Mouse (Mus musculus): Measurements from ENCODE around the gene Lpcat1.

Gene Lpcat1

DNA sequence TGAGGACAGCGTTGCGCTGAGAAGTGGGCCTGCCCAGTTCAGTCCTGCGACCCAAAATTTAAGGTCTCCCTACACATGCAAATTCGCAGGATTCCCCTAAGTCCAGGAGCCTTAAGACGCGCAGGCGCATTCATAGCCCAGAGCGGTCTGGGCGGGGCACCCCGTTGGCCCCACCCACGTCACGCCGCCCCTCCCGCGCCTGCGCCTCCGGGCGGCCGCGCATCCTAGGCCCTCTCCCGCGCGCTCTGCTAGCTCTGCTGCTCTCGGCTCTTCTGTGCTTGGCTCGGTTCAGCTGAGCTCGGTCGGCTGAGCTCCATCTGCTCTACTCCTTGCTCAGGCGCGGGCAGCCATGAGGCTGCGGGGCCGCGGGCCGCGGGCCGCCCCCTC is at the start of gene Lpcat1:
Lpcat1 (plus strand) TSS at position 164 of the 387 bp plus-strand sequence.
- peak; percentile 89 for DNase-seq (ENCODE audit: low spot score)

DNA sequence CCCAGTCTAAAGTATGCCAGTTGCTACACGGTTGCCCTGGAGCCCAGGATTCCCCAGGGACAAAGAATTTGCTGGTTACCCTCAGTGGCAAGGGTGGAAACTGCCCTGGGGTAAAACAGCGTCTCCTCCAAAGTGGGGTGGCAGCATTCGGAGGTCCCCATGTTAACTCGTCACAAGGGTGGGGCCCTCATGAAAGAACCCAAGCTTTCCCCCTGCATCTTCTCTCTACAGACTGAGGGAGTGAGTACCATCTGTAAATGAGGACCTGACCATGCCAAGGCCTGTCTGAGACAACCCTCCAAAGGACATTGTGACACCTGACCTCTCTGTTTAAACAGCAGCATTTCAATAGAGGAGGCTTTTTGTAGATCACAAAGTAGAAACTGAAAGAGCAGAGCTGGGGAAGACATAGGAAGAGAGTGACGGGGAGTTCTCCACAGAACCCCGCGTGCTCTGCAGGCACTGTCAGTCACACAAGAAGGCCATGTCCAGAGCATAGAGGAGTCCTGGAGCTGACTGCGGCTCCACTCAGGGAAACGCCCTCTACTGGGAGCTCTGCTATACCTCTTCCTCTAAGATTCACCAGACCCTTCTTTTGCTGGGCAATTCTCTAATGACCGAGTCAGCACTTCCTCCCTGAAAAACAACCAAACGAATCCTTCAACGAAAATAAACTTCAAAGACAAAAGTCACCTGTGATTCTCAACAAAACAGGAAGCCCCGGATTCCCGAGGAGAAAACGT is 49.3 kb upstream of the Lpcat1 start:
- DNase-seq (ENCODE audit: low spot score): no peak

DNA sequence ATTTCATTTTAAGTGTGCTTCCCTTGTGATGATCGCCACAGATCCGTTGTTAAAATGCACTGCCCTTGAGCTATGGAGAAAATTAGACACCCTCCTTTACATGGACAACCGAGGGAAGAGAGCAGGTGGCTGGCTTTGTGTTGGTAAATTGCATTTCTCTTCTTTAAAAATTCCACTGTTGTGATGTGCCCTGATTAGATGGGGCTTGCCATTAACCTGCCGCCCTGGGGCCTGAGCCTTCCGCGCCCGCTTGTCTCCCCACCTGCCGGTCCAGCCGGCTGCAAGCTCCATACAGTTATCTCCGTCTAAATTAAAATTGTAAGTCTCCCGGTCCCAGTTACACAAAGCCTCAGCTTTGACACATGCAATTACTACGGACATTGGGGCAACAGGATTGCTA is 48.7 kb upstream of the Lpcat1 start:
- no peak for DNase-seq (ENCODE audit: low spot score)

DNA sequence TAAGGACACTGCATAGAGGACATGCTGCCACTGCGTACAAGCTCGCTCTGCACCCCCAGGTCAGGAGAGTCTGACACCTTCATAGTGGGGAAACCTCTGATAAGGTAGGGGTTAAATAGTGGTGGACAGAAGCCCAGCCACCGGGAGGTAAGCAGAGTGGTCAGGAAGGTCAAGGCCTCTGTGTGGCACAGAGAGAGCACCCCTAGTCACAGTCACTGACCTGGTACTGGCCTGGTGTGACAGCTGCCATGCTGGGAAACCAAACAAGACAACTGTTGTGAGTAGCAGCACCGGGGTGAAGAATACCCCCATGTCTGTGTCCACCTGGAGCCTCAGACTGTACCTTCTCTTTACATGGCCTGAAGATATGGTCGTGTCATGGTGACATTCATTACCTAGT is 47.8 kb upstream of the Lpcat1 start:
- DNase-seq (ENCODE audit: low spot score): no peak

DNA sequence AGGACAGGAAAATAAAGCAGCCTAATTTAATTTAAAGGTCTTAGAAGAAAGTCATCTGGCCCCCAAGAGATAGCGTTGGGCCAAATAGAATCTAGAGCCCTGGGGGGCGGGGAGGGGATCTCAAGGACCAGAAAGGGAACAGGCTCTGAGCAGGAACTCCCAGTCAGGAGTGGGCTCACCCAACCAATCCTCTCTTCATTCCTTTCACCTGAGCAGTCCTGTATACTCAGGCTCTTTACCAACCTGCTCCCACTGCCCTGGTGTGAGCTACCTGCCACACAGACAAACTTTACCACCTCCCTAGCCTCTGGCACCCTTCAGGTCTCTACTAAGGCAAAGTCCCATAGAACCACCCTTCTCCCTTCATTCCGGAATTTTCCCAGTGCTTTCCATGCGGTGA is 44.0 kb upstream of the Lpcat1 start:
- DNase-seq (ENCODE audit: low spot score): no peak

DNA sequence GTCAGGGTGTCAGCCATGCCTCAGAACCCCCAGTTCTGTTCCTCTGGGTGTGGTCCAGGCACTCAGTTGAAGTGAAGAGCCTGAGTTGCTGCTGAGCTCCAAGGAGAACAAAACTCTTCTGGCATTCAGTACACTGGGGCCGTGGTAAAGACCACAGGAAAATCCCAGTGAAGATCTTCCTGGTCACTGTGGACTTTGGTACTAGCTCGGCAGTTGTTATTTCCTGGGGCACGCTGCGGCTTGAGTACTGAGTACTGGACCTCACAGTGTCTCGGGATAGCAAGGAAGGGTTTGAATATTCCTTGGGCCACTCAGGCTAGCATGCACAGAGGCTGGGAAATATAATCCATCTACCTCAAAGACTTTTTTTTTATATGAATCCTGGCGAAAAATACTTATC is 42.0 kb upstream of the Lpcat1 start:
- no peak for DNase-seq (ENCODE audit: low spot score)

DNA sequence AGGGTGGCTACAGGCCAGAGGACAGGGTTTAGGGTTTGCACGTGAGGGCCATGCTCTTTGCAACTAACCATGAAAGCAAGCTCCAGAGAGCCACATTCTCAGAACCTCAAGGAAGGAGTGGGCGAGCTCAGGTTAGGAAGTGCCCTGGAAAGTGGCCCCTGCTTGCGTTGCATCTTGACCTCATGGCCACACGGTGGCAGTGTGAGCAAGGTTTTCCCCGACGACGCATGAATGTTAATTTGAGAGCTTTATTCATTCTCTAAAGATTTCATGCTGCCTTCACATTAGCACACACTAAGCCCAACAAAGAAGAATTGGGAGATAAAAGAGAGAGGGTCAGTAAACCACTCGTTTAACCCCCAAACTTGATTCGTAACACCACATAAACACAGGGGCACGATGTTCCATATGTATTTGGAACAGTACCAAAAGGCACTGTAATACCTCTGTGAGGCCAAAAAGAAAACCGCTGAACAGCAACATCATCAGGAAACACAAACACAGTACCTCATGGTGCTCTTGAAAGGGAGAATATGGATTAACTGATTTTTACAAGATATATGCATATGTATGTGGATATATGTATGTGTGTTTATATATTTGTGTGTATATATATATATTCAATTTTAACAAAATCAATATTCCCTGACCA is 41.0 kb upstream of the Lpcat1 start:
- DNase-seq (ENCODE audit: low spot score): peak; percentile 61

DNA sequence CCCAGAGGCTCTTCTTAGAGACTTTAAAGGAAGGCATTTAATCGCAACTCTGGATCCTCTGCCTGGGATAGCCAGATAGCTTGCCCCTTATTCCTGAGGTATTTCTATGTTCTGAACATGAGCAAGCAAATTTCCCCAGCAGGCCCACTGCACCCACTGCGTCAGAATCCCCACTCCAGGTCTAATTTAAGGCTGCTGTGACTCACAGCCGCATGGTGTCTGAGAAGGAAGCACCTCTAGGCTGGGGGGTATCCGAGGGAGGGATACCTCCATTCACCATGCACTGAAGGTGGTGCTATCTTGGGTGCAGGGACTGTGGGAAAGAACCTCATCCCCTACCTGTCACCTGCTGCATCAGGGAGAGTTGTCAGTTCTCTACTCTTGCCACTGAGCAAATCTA is 40.4 kb upstream of the Lpcat1 start:
- no peak for DNase-seq (ENCODE audit: low spot score)

DNA sequence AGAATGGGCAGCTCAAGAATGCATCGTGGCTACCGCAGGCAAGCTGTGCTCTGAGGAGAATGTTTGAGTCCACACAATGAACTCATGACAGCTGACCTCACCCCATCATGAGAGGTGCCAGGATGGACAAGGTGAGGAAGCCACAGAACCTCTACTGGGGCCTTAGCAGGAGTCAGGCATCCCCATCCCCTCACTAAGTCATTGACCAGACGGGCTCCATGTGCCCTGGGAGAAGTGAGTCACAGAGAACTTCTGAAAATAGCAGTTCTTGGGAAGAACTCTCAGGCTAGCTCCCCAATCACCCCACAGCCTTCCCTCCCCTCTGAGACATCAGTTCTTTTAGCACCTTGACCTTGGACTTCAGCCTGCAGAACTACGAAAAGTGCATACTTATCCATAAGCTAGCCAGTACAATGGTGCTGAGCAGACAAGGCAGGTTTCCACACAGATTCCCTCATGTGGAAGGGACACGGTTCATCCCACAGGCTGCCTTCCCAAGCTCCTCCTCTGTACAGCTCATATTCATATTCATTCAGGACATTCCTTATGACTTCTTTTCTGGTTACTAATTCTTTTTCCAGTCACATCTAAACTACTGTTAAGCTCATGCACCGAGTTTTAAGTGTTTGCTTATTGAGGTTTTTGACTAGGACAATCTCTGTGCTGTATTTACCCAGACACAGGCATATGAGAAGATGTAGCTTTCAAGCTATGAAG is 37.2 kb upstream of the Lpcat1 start:
- DNase-seq (ENCODE audit: low spot score): no peak

DNA sequence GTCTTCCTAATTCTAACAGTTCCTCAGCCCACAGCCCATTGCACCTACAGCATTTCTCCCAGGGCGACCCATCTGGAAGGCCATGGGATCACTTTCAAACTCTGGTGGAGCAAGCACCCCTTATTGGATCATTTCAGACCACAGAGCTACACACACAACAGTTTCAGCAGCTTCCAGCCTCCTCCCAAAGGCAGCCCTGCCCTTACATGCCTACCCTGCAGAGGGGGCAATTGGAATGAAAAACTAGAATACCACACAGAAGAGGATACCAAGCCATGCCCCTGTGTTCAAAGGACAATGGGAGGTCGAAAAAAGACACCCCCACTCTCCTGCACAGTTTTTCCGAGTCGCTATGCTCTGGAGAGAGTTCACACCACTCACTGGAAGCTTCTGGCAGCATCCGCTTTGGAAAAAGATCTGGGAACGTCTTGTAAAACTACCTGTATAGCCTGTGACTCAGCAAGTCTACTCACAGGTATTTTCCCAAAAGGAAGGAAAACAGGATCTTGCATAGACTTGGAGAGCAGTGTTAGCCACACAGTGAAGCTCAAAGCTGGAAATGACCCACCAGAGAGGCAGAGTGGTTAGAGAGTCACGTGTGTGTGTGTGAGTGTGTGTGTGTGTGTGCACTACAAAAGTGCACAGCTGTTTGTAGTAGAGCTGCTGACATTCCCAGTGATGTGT is 34.4 kb upstream of the Lpcat1 start:
- no peak for DNase-seq (ENCODE audit: low spot score)

DNA sequence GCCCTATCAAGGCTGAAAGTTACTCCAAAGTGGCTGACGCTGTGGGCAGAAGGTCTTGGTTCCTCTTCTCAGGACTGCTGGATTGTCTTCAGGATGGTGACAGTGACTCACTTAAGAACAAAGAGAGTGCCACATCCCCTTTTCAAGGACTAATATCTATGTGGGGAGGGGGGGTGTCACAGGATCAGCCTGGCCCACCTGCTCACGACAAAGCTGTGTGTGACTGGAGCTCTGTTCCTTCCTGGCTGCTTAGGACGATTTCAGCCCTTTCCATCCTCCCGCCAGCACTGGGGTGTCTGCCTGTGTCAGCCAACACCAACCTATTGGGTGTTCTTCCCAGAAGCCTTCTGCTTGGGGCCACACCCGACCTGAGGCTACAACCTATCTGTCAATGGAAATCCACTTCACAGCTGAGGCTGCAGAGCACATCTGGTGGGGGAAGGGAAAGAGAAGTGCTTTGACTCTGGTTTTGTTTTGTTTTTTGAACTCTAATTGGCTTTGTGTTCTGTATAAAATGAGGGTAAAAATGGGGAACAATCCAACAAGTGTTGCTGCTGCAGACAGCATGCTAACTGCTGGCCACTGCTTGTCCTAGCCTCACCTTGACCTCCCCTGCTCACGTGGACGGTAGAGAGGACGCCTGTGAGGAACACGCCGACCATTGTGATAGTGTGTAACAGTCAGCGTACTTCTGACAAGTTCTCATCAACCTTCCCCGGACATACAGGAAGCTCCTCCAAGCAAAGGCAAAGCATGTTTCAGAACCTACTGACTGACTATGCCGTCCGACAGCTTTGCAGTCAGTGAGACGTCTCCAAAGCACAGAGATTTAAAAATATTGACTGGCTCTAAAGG is 33.1 kb upstream of the Lpcat1 start:
- DNase-seq (ENCODE audit: low spot score): no peak

DNA sequence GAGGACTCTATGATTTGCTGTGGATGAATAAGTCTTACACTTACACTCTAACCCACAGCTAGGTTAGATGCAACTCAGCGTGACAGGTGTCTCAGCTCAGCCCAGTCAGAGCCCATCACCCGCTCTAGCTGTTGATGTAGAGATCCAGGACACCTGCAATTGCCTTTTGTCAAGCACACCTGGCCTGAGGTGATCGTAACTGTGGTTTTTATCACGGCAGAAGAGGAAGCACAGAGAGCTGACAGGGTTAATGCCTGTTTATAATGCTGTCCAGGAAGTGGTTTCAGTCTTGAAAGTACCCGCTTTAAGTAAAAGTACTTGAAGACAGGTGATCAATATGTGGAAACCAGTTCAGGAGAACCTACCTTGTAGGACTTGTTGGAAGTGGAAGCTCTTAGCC is 32.3 kb upstream of the Lpcat1 start:
- DNase-seq (ENCODE audit: low spot score): no peak

DNA sequence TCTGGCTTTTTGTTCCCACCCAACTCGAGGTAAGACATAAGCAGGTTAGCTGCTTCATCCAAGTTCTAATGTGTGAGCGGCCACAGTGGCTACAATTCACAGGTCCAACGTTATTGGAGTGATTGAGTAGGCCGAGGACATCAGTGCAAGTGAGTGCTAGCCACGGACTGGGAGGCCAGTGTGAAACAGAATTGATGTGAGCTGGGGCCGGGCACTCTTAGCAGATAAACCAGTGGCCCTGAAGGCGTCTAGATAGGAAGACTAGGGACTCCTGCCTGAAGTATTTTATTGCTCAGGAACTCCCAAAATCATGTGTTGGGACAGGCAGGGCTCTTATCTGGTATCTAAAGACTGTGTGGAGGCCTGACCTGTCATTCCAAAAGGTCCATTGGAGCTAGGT is 31.3 kb upstream of the Lpcat1 start:
- DNase-seq (ENCODE audit: low spot score): no peak

DNA sequence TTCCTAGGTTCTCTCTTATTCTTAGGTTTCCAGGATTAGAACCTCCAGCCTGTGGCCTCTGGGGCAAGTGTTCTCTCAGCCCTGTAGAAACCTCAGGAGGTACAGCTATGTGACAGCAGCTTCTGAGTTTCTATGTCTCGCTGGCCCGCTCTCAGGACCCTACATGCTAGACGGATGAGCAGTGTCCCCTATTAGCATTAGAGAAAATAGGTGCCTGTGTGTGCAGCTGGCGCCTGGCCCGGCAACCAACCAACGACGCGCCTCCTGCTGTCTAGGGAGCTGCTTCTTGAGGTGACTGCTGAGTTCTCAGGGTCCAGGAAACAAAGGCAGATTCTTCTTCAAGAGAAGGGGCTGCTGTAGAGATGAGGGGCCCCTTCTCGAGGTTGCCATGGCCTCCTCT is 27.9 kb upstream of the Lpcat1 start:
- no peak for DNase-seq (ENCODE audit: low spot score)

DNA sequence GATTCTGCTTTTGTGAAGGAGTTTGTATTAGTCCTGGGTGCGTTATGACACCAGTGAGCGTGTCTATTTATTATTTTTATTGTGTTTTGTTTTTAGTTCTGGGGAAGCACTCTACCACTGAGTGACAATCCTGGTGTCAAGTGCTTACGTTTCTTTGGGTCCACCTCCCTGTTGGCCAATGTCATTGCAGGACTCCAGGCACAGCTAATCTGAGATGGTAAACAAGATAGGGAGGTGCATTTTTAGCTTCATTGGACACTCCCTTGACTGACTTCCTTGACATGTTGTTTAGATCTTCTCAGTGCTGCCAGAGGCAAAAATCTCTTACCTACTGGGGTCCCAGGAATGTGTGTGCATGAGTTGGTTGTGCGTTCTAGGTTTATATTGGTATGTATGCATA is 26.0 kb upstream of the Lpcat1 start:
- DNase-seq (ENCODE audit: low spot score): no peak

DNA sequence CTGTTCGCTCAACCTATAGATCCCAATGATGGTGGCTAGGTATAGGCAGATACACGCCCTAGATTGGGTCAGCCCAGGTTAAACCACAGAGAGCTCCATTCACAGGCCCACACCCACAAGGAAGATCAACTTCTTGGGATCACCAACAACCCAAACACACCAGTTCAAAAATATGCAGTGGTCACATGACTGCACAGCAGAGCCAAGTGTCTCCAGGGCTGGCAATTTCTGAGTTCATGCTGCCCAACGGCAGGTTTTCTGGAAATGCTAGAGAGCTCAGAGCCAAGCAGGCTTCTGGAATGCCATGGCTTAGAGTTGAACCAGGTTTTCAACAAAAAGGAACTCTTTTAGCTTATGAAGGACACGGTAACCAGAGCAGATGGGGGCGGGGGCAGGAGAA is 25.3 kb upstream of the Lpcat1 start:
- DNase-seq (ENCODE audit: low spot score): no peak

DNA sequence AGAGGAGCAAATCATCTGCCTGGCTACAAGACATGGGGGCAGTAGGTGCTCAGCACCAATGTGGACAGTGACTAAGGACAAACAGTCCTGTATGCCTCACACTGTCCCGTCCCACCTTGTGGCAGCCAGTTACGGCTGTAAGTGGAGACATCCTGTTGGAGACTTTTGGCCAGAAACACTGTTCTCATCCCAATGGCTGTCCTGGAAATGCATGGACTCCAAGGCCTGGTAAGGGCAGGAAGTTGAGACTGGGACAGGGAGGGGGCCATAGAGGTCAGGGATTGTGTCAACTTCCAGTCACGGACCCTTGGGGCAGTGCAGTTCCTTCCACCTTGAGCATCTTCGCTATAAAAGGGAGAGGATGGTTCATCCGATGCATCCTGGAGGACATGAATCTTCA is 24.6 kb upstream of the Lpcat1 start:
- no peak for DNase-seq (ENCODE audit: low spot score)

DNA sequence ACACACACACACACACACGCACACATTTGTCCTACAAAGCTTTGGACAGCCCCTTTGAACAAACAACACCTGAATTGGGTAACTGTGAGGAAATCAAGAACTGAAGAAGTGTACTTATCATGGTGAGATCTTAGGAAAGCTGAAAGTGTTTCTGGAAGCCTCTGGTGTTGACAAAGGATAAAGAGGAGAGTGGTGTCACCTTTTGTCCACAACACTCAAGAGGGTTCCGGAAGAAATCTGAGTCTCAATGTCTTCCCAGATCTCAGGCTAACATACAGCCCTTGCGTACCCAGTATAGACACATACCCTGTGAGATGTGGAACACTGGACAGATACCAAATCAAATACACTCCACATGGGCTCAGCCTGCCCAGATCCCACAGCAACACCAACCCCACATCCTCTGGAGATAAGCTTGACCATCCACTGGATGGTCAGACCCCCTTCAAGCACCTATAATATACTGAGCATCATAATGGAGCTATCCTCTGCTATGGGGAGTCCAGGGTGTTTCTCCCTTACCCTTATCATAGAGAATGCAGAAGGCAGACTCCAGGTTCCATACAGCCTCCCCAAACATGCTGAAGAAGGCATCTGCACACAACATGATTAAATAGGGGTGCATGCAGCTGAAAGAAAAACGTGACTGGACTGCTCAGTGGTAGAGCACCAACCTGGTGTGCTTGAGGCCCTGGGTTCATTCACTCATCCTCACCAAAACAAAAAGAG is 23.7 kb upstream of the Lpcat1 start:
- no peak for DNase-seq (ENCODE audit: low spot score)

DNA sequence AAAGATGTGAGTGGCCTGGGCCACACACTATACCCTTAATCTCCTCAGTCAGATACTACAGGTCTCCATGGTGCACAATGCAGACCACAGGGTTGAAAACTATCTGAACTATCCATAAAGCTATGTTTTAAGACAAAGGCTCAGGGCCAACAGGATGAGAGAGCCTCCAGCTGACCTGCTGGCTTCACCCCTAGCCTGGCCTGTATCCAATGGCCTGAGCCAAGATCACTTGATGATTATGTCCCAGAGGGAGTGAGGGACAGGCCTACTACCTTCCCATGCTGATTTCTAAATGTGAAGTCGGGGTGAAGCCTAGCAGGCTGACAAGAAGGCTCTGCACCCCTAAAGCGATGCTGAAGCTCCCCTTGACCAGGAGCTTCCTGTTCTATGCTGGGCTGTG is 21.9 kb upstream of the Lpcat1 start:
- peak; percentile 35 for DNase-seq (ENCODE audit: low spot score)

DNA sequence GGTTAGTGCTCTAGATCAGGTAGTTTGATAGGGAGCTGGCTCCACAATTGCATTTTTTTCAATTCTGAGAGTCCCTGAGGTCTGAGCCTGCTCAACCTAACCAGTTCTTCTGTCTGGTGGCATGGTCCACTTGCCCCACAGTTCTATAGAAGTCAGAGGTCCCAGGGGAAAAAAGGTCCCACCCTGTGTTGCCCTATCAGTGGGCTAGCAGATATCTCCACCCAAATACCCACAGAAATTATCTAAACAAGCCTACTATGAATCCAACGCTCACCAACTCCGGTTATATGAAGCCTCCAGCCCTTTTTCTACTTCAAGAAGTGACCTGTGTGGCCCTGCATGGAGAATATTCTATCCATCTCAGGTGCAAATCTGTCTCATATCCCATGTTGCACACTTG is 20.9 kb upstream of the Lpcat1 start:
- no peak for DNase-seq (ENCODE audit: low spot score)

DNA sequence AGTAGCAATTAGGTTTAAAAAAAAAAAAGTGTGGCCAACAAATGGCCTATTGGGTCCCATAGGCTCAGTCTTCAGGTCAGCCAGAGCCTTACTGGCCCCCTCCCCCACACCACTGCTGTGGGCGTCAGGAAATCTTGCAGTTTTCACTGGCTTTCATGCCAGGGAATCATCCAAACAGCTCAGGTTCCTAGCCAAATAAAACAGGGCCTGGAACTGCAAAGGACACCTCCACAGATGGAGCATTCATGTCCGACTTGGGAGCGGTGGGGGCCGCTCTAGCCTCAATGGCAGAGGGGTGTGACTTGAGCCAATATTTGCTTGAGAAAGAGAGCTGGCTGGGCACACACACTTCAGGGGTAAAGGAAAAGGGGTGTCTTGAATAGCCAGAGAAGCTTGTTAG is 20.5 kb upstream of the Lpcat1 start:
- no peak for DNase-seq (ENCODE audit: low spot score)
